Mouse (Mus musculus) spleen, adult 2 months (tissue): ENCODE data around the gene Olfr994. TPM values are rescaled to one million over a fixed set of nuclear protein-coding genes. Genes with fewer than 3 reads are reported as not detected.

Source experiments
- DNase-seq, 2 experiments: peaks; one replicate each; pipeline versions ENCODE4 v3.0.0 to v3.0.0-alpha.2; 2012 to 2021; ENCODE audit warnings: low spot score in 2 of 2, low read depth in 1 of 2
- H3K27ac ChIP-seq: fragments of 200-500 bp; 2 replicates; pipeline ENCODE4 v1.5.1; 2012; ENCODE audit warnings: low read length, inconsistent platforms; ENCODE audit not compliant: insufficient read depth
- H3K27me3 ChIP-seq: fragments of 200-500 bp; 2 replicates; pipeline ENCODE4 v1.6.1; 2012; ENCODE audit warnings: mild to moderate bottlenecking, moderate library complexity, low read length, inconsistent platforms; ENCODE audit not compliant: control insufficient read depth, insufficient read depth
- H3K36me3 ChIP-seq: fragments of 200-500 bp; 2 replicates; pipeline ENCODE4 v1.6.1; 2012; ENCODE audit warnings: mild to moderate bottlenecking, low read length, inconsistent platforms; ENCODE audit not compliant: control insufficient read depth, insufficient read depth
- H3K4me1 ChIP-seq: fragments of 200-500 bp; 2 replicates; pipeline ENCODE4 v1.6.1; 2011; ENCODE audit warnings: inconsistent platforms; ENCODE audit not compliant: control insufficient read depth, insufficient read depth, insufficient read length
- H3K4me3 ChIP-seq: fragments of 200-500 bp; 2 replicates; pipeline ENCODE4 v1.5.1; 2011; ENCODE audit warnings: mild to moderate bottlenecking, inconsistent platforms; ENCODE audit not compliant: insufficient read depth, insufficient read length; ENCODE audit errors: extremely low read depth
- CTCF ChIP-seq: fragments of 200-500 bp; IDR thresholded peaks from 2 replicates; pipeline ENCODE4 v1.5.1; 2011; ENCODE audit warnings: mild to moderate bottlenecking, inconsistent platforms; ENCODE audit not compliant: insufficient read depth, insufficient read length, insufficient replicate concordance; ENCODE audit errors: extremely low read depth
- POLR2A ChIP-seq: fragments of 200-500 bp; IDR thresholded peaks from 2 replicates; pipeline ENCODE4 v1.6.1; 2011; ENCODE audit warnings: low read depth, low read length, inconsistent platforms
- WGBS: fragments of 180-500 bp; shearing (Covaris S2); methylation state at CpG from one replicate; pipeline ENCODE4 v1.1.7; 2018; 5-methylcytosine and 5-hydroxymethylcytosine counted together
- polyA plus RNA-seq: library from polyadenylated mRNA; depleted of rRNA; stranded (reverse); fragments of >200 nt; gene quantifications from 2 replicates; pipeline ENCODE4 v1.2.3, GENCODE M21; 2012; rRNA removed

The Olfr994 gene
- polyA plus RNA-seq: not detected in 2 replicates

GRCm38 (mm10) chr2:85436351-85436750 is at the start of gene Olfr994:
TSS of gene Olfr994 (minus strand) at chr2:85436451.
- H3K4me3 ChIP-seq: no peak within 1 kb of the TSS
- 89% methylated on average over 3 of the region's 3 CpGs for WGBS
- no peak within 1 kb of the TSS for H3K27ac ChIP-seq
- no peaks in the 10 kb centered on the region for H3K4me1 ChIP-seq
- H3K36me3 ChIP-seq: no peaks in the 10 kb centered on the region
- H3K27me3 ChIP-seq: no peaks in the 10 kb centered on the region
- DNase-seq: no peak
- no peak for TF ChIP-seq POLR2A
- TF ChIP-seq CTCF: no peak

DNA sequence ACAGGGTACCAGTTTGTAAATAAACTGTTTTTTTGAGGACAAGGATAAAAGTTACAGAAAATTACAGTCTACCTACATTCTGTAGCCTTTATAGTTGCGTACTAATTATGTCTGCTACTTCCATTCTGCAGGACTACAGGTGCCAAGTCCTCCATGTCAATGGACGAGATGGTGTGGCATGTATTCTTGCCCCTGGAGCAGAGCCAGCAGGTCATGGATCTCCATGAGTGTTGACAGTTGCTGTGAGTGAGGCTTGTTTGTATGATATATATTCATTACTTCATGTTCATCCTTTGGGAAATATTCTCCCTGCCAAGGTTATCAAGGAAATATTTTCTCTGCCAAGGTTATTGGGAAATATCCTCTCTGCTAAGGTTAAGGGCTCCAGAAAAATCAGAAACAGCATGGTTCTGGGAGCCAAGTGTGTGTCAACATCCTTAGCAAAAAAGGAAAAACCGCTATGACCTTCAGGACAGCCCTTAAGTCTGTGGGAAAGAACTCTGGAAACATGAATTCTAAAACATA is 30.6 kb upstream of the Olfr994 start:
- no peak for DNase-seq
- Histone ChIP-seq H3K36me3 (no peaks in the 10 kb centered on the region), H3K4me3 (no peak overlapping the region), H3K27ac (no peak overlapping the region), H3K27me3 (no peaks in the 10 kb centered on the region), H3K4me1 (no peaks in the 10 kb centered on the region)
- TF ChIP-seq POLR2A: no peak
- no peak for TF ChIP-seq CTCF
- WGBS: 68% methylated on average over 3 of the region's 3 CpGs

DNA sequence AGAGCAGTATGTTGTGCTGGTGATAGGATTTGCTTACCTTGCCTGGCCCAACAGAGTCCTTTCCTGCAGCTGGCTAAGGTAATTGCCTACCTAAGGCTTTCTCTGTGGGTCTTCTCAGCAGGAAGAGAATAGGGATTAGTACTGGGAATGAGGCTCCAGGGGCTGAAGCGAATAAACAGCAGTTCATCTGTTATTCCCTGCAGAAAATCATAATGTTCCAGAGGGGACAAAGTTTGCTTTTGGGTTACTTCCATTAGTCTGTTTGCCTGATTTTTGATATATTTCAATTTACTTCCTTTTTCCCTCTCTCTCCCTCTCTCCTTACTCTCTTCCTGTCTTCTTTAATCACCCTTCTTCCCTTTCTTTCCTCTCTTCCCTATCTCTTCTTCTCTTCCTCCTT is 7.3 kb upstream of the Olfr994 start, which contains the start of gene Olfr995:
Olfr995 (minus strand) TSS at position 101 of the 400 bp plus-strand sequence.
- no peaks in the 10 kb centered on the region for H3K4me1 ChIP-seq
- H3K4me3 ChIP-seq: no peak within 1 kb of the TSS
- H3K27ac ChIP-seq: no peak within 1 kb of the TSS
- H3K36me3 ChIP-seq: no peaks in the 10 kb centered on the region
- WGBS: 30% methylated on average over 1 of the region's 1 CpGs
- no peak for DNase-seq
- no peaks in the 10 kb centered on the region for H3K27me3 ChIP-seq
- TF ChIP-seq CTCF: no peak
- TF ChIP-seq POLR2A: no peak

GRCm38 (mm10) chr2:85442546-85442945 is 6.3 kb upstream of the Olfr994 start:
- no peak for DNase-seq
- no peak overlapping the region for H3K27ac ChIP-seq
- no peak overlapping the region for H3K4me3 ChIP-seq
- no peaks in the 10 kb centered on the region for H3K4me1 ChIP-seq
- no peaks in the 10 kb centered on the region for H3K27me3 ChIP-seq
- TF ChIP-seq POLR2A: no peak
- TF ChIP-seq CTCF: no peak
- H3K36me3 ChIP-seq: no peaks in the 10 kb centered on the region

DNA sequence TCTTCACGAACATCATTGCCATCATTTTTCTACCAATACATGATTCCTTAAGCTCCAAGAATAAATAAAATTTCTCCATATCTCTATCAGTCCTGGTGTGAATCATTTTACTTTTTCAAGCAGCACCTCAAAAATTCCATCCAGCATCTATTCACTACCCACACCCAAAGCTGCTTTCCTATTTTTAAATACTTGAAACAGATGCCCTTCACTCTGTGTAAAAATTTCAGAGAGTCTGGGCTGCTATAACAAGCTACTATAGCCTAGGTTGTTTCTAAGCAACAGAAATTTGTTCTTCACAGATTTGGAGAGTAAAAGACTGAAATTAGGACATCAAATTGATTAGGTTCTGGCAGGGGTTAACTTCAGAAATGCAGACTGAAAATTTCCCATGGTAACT is 10.4 kb downstream of the Olfr994 start:
- 82% methylated on average over 1 of the region's 1 CpGs for WGBS
- Histone ChIP-seq H3K27ac (no peak overlapping the region), H3K4me1 (no peaks in the 10 kb centered on the region), H3K27me3 (no peaks in the 10 kb centered on the region), H3K4me3 (no peak overlapping the region), H3K36me3 (no peaks in the 10 kb centered on the region)
- no peak for DNase-seq
- TF ChIP-seq POLR2A: no peak
- TF ChIP-seq CTCF: no peak

DNA sequence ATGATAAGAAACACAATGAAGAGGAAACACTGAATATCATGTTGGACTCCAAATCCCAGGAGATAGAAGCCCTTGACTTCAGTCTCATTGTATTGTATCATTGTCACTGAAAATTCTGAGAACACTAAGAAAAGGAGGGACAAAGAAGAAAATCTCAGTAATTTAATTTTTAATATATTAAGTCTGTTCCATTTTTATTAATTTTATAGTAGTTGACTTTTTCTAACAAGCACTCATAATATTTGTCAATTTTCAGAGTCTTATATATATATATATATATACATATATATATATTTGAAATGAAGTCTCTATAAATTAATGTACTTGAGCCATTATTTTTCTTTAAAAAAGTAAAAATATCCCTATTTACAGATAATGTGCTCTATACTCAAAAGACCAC is 21.5 kb downstream of the Olfr994 start, which contains the start of gene Olfr993:
Olfr993 (minus strand) TSS at position 101 of the 400 bp plus-strand sequence.
- Histone ChIP-seq H3K4me1 (no peaks in the 10 kb centered on the region), H3K36me3 (no peaks in the 10 kb centered on the region), H3K4me3 (no peak within 1 kb of the TSS), H3K27me3 (no peaks in the 10 kb centered on the region), H3K27ac (no peak within 1 kb of the TSS)
- TF ChIP-seq CTCF (no peak), POLR2A (no peak)
- no peak for DNase-seq

DNA sequence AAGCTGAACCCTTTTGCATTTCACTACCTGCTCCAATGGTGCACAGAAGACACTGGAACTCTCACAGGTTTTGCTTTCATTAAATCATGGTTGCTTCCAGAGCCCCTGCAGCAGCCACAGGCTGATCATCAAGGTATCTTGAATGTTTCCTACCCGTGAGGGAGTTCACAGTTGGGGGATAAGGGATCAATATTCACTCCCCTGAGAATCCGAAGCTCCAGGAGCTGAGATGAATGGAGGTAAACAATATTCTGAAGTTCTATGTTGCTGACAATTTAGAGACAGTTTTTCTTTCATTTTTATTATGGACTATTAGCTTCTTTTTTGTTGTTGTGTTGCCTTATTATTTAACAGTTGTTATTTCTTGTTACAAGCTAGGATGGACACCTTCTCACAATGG is 26.9 kb downstream of the Olfr994 start, which contains the start of gene Olfr992:
Olfr992 (minus strand) TSS at position 101 of the 400 bp plus-strand sequence.
- 56% methylated on average over 2 of the region's 2 CpGs for WGBS
- Histone ChIP-seq H3K27ac (no peak within 1 kb of the TSS), H3K27me3 (no peaks in the 10 kb centered on the region), H3K4me1 (no peaks in the 10 kb centered on the region), H3K4me3 (no peak within 1 kb of the TSS), H3K36me3 (no peaks in the 10 kb centered on the region)
- TF ChIP-seq POLR2A (no peak), CTCF (no peak)
- no peak for DNase-seq

Other genes with a start within 250 kb of the Olfr994 start
- gene Lrrc55, start 239.3 kb downstream of the Olfr994 start, polyA plus RNA-seq: 0.19 and 0.38 TPM in 2 replicates
- not detected in 2 replicates for gene Olfr987, start 97.1 kb downstream of the Olfr994 start, polyA plus RNA-seq
- gene Olfr988, start 73.2 kb downstream of the Olfr994 start, polyA plus RNA-seq: not detected in 2 replicates
- gene Olfr992, start 27.0 kb downstream of the Olfr994 start, polyA plus RNA-seq: not detected in 2 replicates
- not detected in 2 replicates for gene Olfr993, start 21.6 kb downstream of the Olfr994 start, polyA plus RNA-seq
- not detected in 2 replicates for gene Olfr995, start 7.2 kb upstream of the Olfr994 start, polyA plus RNA-seq
- not detected in 2 replicates for gene 4833423E24Rik, start 82.6 kb upstream of the Olfr994 start, polyA plus RNA-seq
- gene Olfr996, start 142.8 kb upstream of the Olfr994 start, polyA plus RNA-seq: not detected in 2 replicates
- not detected in 2 replicates for gene Olfr998, start 152.5 kb upstream of the Olfr994 start, polyA plus RNA-seq
- gene Olfr1000, start 175.5 kb upstream of the Olfr994 start, polyA plus RNA-seq: not detected in 2 replicates
- not detected in 2 replicates for gene Olfr1002, start 214.3 kb upstream of the Olfr994 start, polyA plus RNA-seq
- gene Olfr154, start 228.0 kb upstream of the Olfr994 start, polyA plus RNA-seq: not detected in 2 replicates
- gene Olfr1006, start 242.3 kb upstream of the Olfr994 start, polyA plus RNA-seq: not detected in 2 replicates